Mouse (Mus musculus) spleen, postnatal 10 days (tissue): ENCODE measurements around the gene Rhebl1.

Source experiments
- DNase-seq, 2 experiments: peaks; one replicate each; pipeline ENCODE4 v3.0.0; 2021 to 2022; ENCODE audit warnings: low spot score in 2 of 2

Gene Rhebl1

DNA sequence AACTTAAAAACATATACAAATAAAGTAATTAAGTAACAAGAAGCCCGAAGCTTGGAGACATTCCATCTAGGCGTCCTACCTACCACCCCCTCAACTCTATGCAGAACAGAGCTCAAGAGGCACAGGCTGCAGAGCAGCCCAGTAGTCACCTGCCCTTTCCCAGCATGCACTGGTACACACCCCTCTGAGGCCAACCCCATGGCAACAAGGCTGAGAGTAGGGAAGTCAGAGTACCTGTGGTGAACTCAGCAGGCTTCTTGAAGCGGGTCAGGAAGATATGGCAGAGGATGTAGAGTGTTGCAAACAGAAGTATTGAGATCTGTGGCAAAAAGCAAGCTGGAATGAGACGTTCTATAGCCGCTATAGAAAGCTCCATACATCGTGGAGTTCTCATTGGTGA lies 20.6 kb upstream of the Rhebl1 start:
- no peak for DNase-seq

GRCm38 (mm10) chr15:98904692-98905091 lies 10.4 kb upstream of the Rhebl1 start:
- DNase-seq, result peak in 1 of 2 experiments; percentile 55

DNA sequence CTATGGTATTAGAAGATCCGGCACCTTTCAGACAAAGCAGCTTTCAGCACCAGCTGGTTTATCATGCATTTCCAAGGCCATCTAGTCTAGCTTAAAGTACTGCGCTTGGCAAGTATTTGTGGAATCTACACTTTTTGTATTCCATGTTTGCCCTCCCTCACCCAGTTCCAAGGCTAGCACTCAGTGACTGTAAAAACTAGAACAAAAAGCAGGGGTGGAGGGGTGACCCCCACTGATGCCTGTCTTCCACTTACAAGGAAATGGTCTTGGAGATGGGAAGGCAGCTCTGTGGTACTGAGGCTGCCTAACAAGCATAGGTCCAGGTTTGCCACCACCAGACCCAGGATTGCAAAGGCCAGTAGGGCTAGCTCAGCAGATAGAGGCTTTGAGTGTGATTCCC lies 8.3 kb upstream of the Rhebl1 start:
- DNase-seq, result no peak

DNA sequence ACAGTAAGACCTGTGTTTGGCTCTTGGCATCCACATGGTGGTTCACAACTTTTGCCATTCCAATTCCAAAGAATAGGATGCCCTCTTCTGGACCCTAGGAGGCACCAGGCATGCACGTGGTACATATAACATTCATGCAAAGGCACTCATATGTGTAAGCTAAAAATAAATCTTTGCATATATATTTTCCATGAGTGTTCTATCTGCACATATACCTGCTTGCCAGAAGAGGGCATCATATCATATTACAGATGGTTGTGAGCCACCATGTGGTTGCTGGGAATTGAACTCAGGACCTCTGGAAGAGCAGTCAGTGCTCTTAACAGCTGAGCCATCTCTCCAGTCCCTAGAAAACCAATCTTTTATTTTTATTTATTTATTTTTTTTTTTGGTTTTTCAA lies 7.2 kb upstream of the Rhebl1 start:
- no peak for DNase-seq

GRCm38 (mm10) chr15:98897928-98898800 lies 3.8 kb upstream of the Rhebl1 start, which contains the start of gene Dhh:
Gene Dhh (minus strand): TSS chr15:98898540.
- DNase-seq, result no peak

GRCm38 (mm10) chr15:98897495-98897894 lies 3.2 kb upstream of the Rhebl1 start:
- DNase-seq, result no peak

- peak in 1 of 2 experiments; percentile 31 for DNase-seq
Observed at GRCm38 (mm10) chr15:98895635-98896589, 1.6 kb upstream of the Rhebl1 start.

GRCm38 (mm10) chr15:98894746-98895634 lies 650 bp upstream of the Rhebl1 start:
- DNase-seq, result no peak

GRCm38 (mm10) chr15:98893036-98893435 lies 1.3 kb downstream of the Rhebl1 start:
- no peak for DNase-seq

DNA sequence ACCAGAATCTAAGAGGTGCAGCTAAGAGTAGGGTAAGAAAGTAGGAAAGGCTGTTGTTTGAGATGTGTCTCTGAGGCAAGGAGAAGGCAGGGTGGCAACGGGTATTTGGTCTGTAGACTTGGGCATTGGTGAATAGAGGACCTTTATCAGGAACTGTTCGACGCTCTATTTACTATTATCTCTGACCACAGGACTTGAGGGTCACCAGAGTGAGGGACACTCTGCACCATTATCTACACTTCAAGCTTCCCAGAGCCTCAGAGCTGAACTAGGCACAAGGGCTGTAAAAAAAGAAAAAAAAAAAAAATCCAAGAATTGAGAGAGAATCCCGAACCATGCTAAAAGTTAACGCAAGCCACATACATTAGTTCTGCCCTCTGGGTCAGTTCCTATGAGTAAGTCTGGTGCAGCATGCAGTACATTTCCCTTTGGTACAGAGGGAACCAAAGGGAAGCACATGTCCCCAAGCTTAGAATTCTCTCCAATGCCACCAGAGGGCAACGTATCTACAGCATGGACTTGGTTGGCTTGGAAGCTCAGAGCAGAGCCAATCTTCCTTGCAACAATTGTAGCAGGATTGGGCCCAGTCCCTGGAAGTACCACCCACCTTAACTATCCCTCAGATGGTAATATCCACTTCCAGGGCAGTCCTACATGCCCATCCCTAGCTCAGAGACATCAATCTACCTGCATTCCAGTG lies 2.3 kb downstream of the Rhebl1 start:
- peak in 1 of 2 experiments; percentile 55 for DNase-seq

DNA sequence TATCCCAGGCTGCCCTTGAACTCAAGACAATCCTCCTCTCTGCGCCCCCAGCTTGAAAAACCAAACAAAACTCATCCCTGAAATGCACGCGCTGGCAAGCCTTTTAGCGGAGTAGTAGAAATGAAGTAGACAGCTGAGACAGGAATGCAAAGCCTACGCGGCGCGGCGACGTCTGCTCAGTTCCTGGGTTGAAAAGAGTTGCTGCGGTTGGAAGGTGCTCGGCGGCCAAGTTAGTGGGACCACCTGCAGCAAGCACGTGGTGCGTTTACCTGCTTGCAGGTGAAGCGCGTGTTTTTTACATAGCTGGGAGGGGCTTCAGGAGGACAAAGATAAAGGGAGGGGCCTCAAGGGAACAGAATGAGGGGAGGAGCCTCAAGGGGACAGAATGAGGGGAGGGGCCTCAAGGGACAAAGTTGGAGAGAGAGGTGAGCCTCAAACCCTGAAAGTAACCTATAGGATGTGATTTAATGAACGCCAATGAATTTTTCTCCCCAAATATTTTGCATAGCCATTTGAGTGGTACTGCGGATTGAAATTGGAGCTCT lies 3.1 kb downstream of the Rhebl1 start:
- DNase-seq, result no peak

DNA sequence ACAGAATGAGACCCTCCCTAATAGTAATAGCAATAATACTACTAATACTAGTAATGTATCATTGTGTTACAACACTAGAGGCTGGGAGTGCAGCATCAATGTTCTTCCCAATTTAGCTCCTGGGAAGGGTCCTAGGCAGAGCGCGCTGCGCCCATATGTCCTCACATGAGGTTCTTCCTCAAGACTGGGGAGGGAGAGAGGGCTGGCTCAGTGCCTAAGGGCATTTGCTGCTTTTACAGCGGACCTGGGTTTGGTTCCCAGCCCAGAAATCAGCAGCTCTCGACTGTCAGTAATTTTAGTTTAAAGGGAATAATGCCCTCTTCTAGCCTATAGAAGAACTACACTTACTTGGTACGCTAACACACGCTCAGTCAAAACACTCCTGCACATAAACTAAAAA lies 6.8 kb downstream of the Rhebl1 start:
- no peak for DNase-seq

- no peak for DNase-seq
Observed at GRCm38 (mm10) chr15:98886667-98887387, 7.5 kb downstream of the Rhebl1 start.

DNA sequence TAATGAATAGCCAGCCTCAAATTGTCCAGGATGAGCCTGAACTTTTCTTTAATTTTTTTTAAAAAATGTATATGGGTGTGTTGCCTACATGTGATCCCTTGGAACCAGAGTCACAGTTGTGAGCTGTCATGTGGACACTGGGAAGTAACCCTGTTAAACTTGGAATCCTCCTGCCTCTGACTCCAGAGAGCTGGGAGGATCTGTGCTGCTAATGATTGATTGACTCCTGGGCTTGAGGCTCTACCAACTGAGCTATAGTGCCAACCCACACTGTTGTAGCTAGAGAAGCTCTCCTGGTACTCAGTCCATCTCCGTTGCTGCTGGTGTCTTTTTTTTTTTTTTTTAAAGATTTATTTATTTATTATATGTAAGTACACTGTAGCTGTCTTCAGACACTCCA lies 10.2 kb downstream of the Rhebl1 start:
- no peak for DNase-seq

- no peak for DNase-seq
Observed at GRCm38 (mm10) chr15:98883661-98884060, 10.7 kb downstream of the Rhebl1 start.

DNA sequence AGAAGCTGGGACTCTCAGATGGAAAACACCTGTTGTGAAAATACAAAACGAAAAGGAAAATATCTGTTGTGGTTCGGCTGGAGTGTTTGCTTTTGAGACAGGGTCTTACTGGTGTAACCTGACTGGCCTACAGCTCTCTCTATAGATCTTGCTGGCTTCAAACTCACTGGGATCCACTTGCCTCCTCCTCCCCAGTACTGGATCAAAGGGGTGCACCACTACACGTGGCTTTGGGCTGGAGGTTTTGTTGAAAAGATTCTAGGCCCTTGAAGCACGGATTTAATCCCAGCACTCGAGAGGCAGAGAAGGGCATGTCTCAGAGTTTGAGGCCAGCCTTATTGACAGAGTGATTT lies 12.7 kb downstream of the Rhebl1 start:
- DNase-seq, result no peak

GRCm38 (mm10) chr15:98880978-98881655 lies 13.2 kb downstream of the Rhebl1 start:
- peak; percentile 83 to 90 for DNase-seq

DNA sequence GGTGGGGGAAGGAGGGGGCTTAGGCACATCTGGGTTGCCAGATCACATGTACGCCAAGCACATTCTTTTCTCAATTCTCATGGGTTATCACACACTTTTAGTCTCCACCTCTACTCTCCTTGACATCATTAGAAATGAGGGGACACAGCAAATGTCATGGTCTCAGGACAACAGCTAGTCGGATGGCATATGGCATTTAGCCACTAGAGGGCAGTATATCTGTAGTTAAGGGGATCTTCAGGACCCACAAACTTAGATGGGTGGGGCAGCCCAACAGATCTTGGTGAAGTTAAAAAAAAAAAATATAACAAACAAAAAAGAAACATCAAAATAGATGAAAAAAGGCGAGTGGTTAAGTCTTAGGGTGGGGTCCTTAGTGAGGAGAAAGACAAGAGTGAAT lies 17.0 kb downstream of the Rhebl1 start:
- DNase-seq, result peak; percentile 57 to 81
